Mouse (Mus musculus) c-Kit-positive CD71-positive TER-119-negative erythroid progenitor cells, embryonic 14.5 days (primary cell): ENCODE results near the gene Igsf9b.

Source experiments
- DNase-seq: peaks from one replicate; pipeline ENCODE4 v3.0.0-alpha.2; 2013; ENCODE audit warnings: low read depth

Gene Igsf9b

DNA sequence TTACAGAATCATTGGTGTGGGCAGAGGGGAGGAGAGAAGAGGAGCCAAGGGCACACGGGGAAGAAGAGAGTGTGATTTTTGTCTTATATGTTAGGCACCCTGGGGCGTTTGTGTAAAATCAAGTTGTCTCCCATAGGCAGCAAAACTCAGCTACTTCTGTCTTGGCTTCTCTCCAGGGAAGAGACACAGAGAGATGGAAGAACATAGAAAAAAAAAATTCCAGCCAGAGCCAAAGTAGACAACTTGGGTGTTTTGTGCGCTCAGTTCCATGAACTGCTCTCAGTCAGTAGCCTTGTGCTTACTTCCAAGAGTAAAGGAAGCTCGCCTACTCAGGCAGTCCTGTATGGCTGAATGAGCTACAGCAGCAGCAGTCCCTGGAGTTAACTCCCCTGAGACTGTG is 31.4 kb downstream of the Igsf9b start:
- no peak for DNase-seq

DNA sequence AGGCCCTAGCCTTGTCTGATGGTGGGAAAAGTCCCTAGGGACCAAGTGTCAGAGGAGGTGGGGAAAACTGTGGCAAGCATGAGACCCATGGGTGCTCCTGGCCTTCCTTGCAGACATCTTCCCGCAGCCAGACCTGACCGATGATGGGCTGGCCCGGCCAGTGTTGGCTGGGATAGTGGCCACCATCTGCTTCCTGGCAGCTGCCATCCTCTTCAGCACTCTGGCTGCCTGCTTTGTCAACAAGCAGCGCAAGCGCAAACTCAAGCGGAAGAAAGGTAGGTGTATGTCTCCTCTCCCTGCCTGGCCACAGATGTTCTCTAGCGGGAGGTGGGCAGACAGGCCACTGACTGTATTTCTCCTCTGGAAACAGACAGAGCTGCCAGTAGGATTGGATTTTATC is 32.5 kb downstream of the Igsf9b start:
- DNase-seq = no peak

DNA sequence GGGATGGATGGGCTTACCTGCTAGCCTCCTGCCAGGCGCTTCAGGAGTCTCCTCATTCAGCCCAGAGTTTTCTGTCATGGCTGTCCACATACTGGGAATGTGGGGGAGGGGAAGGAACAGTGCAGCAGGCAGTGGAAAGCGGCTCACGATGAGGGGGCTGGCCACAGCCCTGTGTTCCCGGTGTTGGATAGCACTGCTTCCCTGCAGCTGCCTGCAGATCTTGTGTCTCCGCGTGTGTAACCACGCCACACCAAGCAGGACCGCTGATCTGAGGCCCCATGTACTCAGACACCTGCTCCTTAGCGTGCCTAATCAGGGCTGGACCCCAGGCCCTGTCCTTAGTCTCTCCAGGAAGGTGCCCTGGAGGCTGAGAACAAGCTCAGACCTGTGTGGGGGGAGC is 35.9 kb downstream of the Igsf9b start:
- DNase-seq = no peak

DNA sequence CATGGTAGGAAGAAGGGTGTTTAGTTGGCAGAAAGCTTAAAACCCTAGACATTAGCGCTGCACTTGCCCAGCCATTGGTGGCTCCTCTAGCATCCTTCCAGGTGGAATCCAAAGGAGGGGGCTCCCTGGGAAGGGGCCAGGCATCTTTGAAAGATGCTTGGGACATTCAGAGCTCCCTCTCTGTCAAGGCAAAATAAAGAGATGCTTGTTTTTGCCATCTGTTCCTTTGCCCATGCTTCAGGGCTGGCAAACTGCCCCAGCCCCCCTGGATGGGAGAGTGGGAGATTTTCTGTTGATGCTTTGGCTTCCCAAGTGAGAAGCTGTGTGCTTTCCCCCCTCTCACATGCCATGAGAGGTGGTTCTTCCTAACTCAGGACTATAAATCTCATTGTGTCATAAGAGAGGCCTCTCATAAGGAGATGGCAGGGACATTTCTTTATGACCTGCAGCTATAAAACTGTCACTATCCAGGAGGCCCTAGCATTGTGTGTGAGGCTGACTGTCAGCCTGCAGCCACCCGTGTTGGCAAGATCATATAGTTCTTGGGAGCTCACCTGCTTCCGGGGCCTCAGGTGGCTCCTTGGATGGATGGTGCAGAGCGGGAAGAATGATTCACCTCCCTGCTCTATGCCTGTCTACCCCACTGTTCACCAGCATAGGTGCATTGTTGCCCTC is 38.1 kb downstream of the Igsf9b start:
- DNase-seq = no peak

DNA sequence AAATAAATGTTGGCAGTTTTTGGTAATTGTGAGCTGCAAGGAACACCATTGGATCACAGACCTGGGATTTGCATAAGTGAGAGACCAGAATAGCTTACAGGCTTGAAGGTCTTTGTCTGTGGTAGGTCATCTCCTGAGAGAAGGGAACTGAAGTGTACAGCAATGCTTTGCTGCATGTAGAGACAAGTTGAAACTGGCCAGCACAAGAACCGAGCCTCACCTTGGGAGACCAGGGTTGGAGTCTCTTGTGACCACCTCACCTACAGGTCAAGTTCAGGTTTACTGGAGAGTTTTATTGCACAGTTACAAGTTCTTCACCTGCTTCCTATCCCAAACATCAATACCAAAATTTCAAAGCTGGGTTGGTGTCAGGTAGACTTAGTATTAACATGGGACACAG is 40.2 kb downstream of the Igsf9b start:
- DNase-seq = no peak

DNA sequence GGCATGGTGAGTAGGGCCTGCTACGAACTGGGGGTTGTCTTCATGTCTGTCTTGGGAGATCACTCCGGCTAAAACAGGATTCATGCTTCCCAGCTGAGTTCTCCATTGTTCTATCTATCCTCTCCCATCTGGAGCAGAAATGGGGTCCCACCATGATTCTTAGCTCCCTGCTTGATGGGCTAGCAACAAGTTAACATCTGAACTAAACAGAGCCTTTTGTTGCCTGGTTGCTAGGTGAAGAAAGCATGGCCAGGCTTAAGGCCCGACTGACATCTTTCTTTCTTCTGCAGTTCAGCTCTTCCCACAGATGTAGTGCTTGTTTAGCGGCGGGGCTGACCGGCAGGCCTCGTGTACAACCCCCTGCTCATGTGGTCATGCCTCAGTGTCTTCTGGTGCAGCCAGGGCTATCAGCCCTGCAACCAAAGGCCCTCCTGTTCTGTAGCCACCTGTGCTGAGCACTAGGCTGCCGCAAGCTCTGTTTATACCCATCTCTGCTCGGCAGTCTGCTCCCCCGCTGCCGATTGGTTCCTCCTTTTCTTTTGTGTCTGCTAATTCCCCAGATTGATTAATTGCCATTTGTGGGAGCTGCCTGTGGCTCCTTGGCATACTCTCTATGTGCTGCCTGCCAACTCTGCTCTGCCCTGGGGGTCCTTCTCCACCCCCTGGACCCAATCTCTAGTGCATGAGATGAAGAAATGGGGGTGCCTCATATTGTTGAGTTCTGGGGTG is 47.7 kb downstream of the Igsf9b start:
- DNase-seq = no peak

DNA sequence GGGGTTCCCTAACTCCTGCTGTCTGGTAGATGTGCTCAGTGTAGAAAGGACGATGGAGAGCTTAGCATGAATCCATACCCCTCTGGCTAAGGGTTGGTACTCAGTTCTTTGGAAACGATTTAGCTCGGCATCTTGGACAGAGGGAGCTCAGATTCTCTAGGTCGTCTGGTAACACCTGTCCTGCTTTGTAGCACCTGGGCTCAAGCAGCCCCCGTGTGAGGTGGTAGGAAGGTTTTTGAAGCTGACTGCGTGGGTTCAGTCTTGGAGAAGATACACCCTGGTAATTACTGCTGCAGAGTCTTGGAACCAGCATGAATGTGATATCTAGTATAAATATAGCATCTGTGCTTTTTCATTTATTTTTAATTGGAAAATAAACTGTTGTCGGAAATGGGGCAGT is 54.1 kb downstream of the Igsf9b start:
- DNase-seq = no peak

DNA sequence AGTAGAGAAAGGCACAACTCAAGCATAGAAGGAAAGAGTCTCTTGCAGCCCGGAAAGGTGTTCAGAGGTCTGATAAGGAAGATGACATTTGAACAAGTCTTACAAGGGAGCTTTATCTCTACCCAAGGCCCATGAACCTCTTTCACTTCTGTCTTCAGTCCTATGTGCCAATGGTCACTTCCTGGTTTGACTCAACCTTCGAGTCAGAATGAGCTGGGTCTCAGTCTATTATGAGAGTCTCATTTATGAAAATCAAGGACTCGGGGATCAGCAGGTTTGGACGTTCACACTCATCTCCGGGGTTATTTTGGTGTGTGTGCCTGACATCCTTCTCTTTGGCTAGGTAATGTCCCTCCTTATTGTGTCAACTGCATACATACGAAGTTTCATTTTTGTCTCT is 58.9 kb downstream of the Igsf9b start:
- DNase-seq = no peak

DNA sequence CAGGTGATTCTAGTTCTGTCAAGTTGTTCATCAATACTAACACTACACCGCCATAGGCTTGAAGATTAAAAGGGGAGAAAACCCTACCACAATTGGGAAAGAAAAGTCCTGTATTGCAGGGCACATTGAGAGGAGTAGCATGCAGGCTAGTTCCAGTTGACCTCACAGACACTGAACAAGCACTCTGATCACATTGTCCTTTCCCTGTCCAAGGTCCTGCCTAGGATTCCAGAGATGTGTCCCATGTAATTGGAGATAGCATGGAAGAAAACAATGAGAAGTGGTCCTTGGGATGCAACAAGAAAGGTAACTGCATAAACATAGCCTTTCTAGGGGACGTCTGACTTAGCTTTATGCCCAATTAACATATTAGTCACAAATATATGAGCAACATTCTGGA is 68.2 kb downstream of the Igsf9b start:
- no peak for DNase-seq

DNA sequence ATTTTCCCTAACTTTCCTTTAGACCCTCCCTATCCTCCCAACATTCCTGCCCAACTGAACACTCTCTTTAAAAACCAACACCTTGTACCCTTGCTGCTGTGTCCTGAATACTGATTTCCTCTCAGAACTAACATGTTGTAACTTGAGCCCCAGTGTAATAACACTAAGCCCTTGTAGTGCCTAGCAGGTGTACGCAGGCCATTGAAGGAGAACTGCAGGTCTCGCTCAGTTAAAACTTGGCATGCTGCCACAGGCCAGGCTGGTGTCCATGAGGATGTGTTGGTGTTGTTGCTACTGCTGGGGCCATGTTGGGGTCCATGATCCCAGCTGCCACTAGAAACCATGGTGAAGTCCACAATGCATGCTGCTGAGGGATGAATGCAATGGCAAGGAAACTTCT is 70.1 kb downstream of the Igsf9b start:
- no peak for DNase-seq

DNA sequence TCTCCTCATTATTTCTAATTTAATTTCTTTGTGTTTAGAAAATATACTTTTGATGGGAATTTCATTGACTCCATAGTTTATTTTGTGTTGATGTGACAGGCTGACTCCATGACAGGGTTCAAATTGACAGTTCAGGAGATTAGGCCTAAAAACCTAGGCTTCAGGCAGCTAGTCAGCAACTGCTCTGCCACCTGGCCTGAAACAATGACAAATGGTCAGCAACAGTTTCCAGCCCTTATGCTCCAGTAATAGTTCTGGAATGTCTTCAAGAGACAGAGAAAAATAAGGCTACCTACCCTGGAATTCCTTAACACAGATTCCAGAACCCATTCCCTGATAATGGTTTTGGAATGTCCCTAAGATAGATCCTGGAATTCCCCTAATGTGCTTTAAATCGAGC is 76.7 kb downstream of the Igsf9b start:
- DNase-seq = no peak

DNA sequence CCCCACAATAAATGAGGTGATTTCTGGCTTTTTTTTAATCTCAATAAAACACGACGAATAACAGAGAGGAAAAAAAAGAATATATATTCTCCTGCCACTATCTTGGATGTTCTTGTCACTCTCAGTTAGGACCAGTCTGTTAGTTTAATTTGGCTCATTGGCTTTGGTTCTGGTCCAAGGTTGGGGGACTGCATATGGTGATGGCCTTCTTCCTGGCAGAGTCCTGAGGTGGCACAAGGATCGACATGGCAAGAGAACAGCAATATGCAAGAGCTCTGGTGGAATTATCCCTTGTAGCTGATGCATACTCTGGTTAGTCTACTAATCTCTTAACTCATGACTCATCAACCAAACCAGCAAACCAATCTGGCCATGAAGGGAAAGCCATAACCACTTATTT is 87.9 kb downstream of the Igsf9b start:
- no peak for DNase-seq

DNA sequence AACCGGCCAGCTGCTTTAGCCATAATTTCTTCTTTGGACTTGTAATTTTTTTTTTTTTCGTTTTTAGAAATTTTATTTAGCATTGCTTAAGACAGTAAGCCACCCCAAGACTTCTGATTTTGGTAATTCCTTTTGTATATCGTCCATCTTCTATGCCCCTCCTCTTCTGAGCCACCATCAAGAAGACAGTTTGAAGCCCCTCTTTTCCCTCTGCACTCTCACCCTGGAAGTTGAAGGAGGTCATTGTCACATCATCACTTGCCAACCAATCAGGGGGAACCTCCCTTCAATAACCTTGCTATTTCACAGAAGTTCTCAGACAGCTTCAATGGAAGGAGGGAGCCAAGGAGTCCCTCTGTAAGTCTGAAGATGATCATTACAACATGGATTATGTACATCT is 97.5 kb downstream of the Igsf9b start, which contains the start of gene Spata19:
TSS of gene Spata19 (plus strand) at position 301 of the 400 bp plus-strand sequence.
- DNase-seq = no peak

DNA sequence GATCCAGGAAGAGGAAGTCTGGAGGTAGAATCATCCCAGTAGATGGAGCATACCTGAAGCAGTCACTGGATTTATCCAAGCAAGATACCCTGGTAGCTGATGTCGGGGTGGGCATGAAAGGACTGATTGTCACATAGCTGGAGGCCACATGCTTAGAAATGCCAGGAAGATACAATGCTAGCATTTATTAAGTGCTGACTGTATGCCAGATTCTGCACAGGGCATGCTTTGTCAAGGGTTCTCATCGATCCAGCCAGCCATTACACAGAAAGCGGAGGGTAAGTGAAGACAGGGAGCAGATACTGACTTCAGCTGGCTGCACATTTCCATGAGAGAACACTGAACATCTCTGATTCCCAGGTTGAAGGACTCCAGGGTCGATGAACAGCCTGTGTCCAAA is 102.2 kb downstream of the Igsf9b start:
- no peak for DNase-seq
